Mouse (Mus musculus) cortical plate, adult 2 months (tissue): ENCODE measurements around the gene Ranbp3. TPM values are rescaled to one million over a fixed set of nuclear protein-coding genes. Genes with fewer than 3 reads are reported as not detected.
A peak's percentile ranks its signal among the peaks of the same experiment; 100 is the strongest.

ENCODE experiments used
- H3K27ac ChIP-seq: fragments of 200-500 bp; 2 replicates; pipeline ENCODE4 v1.5.1; 2012; ENCODE audit warnings: low read length, control low read depth, inconsistent platforms; ENCODE audit not compliant: insufficient read depth
- H3K4me1 ChIP-seq: fragments of 200-500 bp; 2 replicates; pipeline ENCODE4 v1.6.1; 2011; ENCODE audit warnings: low read length; ENCODE audit not compliant: control insufficient read depth, insufficient read depth
- H3K4me3 ChIP-seq: fragments of 200-500 bp; 2 replicates; pipeline ENCODE4 v1.5.1; 2011; ENCODE audit warnings: mild to moderate bottlenecking, low read length, control low read depth; ENCODE audit not compliant: insufficient read depth
- CTCF ChIP-seq: fragments of 200-500 bp; IDR thresholded peaks from 2 replicates; pipeline ENCODE4 v1.5.1; 2011; ENCODE audit warnings: mild to moderate bottlenecking, control low read depth, low read length; ENCODE audit not compliant: insufficient read depth; ENCODE audit errors: extremely low read depth
- POLR2A ChIP-seq: fragments of 200-500 bp; IDR thresholded peaks from 2 replicates; pipeline ENCODE4 v1.6.1; 2011; ENCODE audit warnings: mild to moderate bottlenecking, low read length, control low read depth; ENCODE audit not compliant: insufficient read depth; ENCODE audit errors: extremely low read depth
- polyA plus RNA-seq: library from polyadenylated mRNA; depleted of rRNA; stranded (reverse); fragments of >200 nt; gene quantifications from 2 replicates; pipeline ENCODE4 v1.2.3, GENCODE M21; 2012

Ranbp3 gene
- polyA plus RNA-seq, 1 experiment = 104 TPM

DNA sequence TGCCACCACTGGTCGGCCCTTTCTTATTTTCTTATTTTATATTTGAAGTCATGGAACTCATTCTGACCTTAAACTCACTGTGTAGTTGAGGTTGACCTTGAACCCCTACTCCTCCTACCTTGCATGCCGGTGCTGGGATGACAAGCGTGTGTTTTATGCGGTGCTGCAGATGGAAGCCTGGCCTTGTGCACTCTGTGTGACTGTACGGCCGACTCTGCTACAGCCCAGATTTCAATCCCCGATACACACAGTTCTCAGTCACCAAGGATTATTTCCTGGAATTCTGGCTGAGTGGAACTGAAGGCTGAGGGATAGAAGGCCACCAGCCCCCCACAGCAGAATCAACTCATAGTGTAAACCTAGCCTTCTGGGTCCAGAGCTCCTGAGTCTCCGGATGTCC lies 3.3 kb upstream of the Ranbp3 start:
- H3K4me1 ChIP-seq = peaks cover 7% of the 10 kb centered on the region; the same call in 1 of the 2 replicates
- H3K4me3 ChIP-seq = no peak overlapping the region
- H3K27ac ChIP-seq = no peak overlapping the region
- TF ChIP-seq POLR2A (no peak), CTCF (no peak)

DNA sequence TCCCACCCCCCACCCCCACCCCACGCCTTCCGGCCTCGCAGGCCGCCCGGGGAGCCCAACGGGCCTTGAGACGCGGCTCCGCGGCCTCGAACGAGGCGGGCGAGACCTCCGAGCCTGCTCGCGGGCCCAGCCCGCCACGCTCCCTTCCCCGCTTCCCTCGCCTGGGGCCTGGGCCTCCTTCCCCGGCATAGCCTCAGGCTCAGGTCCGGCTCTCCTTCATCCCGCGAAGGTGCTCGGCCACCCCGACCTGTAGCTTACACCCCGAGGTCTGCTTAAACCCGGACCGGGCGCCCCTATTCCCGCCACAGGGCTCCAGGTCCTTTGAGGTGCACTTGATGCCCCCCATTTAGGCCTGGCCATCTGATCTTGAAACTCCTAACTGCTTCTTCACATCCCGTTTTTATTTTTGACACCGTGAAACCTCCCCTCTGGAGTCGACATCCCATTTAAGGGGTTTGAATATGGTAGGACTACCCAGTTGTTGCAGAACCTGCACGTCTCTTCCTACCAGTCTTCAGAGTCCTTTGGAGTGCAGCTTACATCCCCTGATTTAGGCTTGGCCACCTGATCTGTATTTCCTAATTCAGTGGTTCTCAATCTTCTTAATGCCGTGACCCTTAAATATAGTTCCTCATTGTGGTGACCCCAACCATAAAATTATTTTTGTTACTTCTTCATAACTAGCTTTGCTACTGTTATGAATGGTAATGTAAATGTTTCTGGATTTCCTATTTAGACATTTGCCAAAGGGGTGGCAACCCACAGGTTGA lies 738 bp downstream of the Ranbp3 start:
- peak overlapping the region; percentile 85 for H3K4me3 ChIP-seq
- H3K4me1 ChIP-seq = peaks cover 10% of the 10 kb centered on the region; the same call in 1 of the 2 replicates
- no peak overlapping the region for H3K27ac ChIP-seq
- TF ChIP-seq POLR2A (no peak), CTCF (no peak)

DNA sequence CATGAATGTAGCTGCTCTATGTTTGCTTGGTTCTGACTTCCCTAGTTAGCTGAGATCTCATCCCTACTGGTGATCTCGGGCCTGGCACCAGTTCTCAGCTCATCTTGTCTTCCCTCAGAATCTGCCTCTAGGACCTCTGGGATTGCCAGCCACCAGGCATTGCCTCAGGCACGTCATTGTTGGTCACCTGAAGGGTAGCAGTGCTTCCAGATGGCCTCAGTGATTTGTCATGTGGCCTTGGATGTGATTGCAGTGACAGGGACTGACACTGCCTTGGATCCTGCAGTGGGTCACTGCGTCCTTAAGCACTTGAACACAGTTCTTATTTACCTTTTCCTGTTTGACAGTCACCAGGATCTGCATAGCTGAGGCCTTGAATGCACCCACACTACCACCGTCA lies 8.7 kb downstream of the Ranbp3 start:
- H3K4me1 ChIP-seq = peaks cover 5% of the 10 kb centered on the region; the same call in 1 of the 2 replicates
- H3K27ac ChIP-seq = no peak overlapping the region
- H3K4me3 ChIP-seq = no peak overlapping the region
- no peak for TF ChIP-seq POLR2A
- no peak for TF ChIP-seq CTCF

DNA sequence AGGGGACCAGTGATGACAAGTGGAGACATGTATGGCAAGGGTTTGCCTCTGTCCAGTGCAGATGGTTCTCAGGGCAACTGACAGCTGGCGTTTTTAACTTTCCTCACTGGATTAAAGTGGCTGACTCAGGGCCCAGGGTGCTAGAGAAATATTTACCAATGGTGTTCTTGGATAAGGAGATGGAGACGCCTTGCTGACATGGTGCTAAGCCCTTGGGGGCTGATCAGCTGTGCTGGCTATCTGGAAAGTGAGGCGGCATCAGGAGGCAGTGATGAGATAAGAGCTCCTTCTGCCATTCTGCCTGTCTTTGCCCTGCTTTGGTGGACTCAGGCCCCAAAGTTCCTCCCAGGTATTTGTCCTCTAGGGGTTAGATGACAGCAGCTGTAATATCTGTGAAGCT lies 9.8 kb downstream of the Ranbp3 start:
- Histone ChIP-seq H3K4me3 (no peak overlapping the region), H3K27ac (no peak overlapping the region), H3K4me1 (peaks cover 2% of the 10 kb centered on the region; the same call in 1 of the 2 replicates)
- TF ChIP-seq POLR2A (no peak), CTCF (no peak)

DNA sequence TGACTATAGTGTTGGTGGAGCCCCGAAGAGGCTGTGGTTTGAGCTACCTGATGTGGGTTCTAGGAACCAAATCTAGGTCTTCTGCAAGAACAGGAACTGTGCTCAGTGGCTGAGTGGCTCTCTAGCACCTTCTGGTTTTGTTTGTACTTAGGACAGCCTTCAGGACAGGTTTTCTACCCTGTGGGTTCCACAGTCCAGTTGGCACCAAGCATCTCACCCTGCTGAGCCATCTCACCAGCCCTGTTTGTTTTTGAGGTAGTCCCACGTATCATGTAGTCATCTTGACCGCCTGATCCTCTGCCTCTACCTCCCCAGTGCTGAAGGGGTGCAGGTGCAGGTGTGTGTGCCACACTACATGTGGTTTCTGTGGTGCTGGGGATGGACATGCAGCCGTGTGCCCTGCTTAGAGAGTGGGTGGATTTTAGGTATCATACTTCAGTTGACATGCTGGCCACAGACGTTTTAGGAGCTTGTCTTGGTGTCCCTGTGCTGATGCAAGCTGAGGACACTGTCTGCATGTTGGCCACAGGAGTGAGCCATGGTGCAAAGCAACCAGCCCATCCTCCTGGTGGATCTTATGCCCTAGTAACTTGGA lies 10.5 kb downstream of the Ranbp3 start:
- Histone ChIP-seq H3K4me1 (peaks cover 2% of the 10 kb centered on the region; the same call in 1 of the 2 replicates), H3K4me3 (no peak overlapping the region), H3K27ac (no peak overlapping the region)
- TF ChIP-seq POLR2A (no peak), CTCF (no peak)

DNA sequence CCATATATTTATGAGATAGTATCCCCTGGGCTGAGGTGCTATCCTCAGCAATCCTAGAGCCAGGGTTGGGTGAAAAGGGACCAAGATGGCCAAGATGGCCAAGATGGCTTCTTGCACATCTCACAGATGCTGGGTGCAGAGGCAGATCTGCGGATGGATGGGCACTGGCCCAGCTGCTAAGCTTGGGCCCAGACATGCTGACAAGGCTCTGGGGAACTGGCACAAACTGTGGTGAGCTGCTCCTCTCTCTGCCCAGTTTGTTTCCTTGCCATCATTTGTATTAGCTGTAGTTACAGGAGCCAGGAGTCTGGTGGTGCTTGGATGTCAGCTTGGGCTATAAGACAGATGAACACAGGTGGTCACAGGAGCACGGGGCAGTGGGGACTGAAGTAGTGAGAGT lies 11.6 kb downstream of the Ranbp3 start:
- Histone ChIP-seq H3K27ac (no peak overlapping the region), H3K4me1 (peaks cover 2% of the 10 kb centered on the region; the same call in 1 of the 2 replicates), H3K4me3 (no peak overlapping the region)
- TF ChIP-seq POLR2A = no peak
- TF ChIP-seq CTCF = no peak

DNA sequence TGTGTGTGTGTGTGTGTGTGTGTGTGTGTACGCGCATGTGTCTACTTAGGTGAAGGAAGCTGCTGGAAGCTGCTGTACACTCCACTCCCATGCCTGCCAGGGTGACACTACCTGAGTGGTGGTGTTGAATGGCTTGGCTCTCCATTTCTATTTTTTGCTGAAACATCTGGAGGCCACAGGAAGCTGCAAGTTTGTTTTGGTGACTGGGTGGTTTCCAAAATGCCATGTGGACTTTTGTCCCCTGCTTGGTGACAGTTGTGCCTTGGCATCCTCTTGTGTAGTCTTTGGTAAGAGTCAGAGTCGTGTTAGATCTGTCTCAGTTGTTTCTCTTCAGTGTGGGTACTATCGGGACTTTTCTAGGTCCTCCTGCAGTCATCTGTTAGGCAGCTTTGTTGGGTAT lies 13.7 kb downstream of the Ranbp3 start:
- no peak for TF ChIP-seq CTCF
- Histone ChIP-seq H3K4me1 (peaks cover 2% of the 10 kb centered on the region; the same call in 1 of the 2 replicates), H3K4me3 (no peak overlapping the region), H3K27ac (no peak overlapping the region)

DNA sequence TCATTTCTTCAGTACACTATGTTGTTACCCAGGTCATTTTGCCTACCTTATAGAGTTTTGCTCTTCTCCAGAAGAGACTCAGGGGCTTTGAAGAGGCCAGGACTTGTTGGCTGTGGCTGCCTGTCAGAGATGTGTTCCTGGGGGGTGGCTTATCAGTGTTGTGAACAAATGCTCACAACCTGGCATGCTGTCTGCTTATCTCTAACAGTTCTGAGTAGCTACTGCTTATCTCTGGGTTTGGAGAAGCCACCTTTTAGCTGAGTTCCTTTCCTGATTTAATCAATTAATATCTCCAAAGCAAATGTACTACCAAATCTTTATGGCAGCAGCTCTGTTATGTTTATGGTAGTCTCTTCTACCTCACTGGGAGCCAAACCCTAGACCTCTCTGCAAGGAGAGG lies 15.0 kb downstream of the Ranbp3 start:
- TF ChIP-seq POLR2A = no peak
- peaks cover 8% of the 10 kb centered on the region for H3K4me1 ChIP-seq
- no peak overlapping the region for H3K27ac ChIP-seq
- H3K4me3 ChIP-seq = no peak overlapping the region

DNA sequence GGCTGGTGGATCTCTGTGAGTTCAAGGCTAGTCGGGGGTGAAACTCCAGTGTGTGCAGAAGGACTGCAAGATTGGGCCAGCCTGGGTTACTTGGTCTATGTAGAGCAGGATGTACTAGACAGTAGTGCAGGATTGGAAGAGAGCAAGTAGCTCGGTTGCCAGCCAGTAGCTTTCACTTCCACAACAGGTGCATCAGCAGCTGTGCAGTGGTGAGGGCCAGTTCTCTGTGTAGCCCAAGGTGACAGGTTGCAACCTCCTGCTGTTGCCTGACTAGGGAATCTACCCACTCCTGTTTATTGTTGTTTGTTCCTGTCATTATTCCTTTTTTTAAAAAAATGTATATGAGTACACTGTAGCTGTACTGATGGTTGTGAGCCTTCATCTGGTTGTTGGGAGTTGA lies 15.6 kb downstream of the Ranbp3 start:
- Histone ChIP-seq H3K4me1 (peaks cover 10% of the 10 kb centered on the region), H3K27ac (no peak overlapping the region), H3K4me3 (no peak overlapping the region)
- TF ChIP-seq POLR2A = no peak
- no peak for TF ChIP-seq CTCF

DNA sequence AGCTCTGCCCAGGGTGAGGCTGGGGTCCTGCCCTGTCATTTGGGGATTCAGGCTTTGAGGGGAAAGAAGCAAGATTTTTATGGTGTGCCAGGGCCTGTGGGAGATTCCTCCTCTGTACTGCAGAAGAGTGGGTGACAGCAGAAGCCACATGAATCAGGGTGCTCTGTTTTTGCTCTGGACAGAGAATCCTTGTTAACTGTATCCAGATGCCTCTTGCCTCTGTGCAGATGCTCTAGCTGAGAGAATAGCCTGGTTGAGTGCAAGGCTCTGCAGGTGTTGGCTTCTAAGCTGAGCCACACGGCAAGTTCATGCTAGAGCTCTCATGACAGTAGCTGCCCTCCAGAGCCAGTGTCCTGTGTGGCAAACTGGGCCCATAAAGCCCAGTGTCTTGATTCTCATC lies 20.3 kb downstream of the Ranbp3 start:
- TF ChIP-seq POLR2A (no peak), CTCF (no peak)
- Histone ChIP-seq H3K27ac (peak overlapping the region; percentile 51), H3K4me3 (no peak overlapping the region)

More for the DNA sequence above, 20.3 kb downstream of the Ranbp3 start:
- peaks cover 11% of the 10 kb centered on the region for H3K4me1 ChIP-seq
